Mouse (Mus musculus) ES-Bruce4 (cell line): ENCODE data around the gene Zfp319.
A peak's percentile ranks its signal among the peaks of the same experiment; 100 is the strongest.

ENCODE experiments used
- CTCF ChIP-seq: IDR thresholded peaks from one replicate; pipeline ENCODE4 v1.8.1; 2011; ENCODE audit warnings: low read depth, low read length
- EP300 ChIP-seq: IDR thresholded peaks from 2 replicates; pipeline ENCODE4 v1.6.1; 2011; ENCODE audit warnings: low read depth, low read length; ENCODE audit not compliant: insufficient read depth
- POLR2A ChIP-seq: IDR thresholded peaks from one replicate; pipeline ENCODE4 v1.8.1; 2011; ENCODE audit warnings: low read length; ENCODE audit not compliant: insufficient read depth

GRCm38 (mm10) chr8:95344668-95345067, 12.9 kb upstream of the Zfp319 start:
- no peak for TF ChIP-seq POLR2A
- TF ChIP-seq CTCF = peak; percentile 26
- TF ChIP-seq EP300 = no peak
